Mouse (Mus musculus) 3T3-L1 (cell line): Measurements from ENCODE around the gene Fank1.
A peak's percentile ranks its signal among the peaks of the same experiment; 100 is the strongest.
"Not testable (repeated sequence)": the region's sequence is repeated elsewhere in the genome, so short reads cannot be mapped to it uniquely, and the experiment has no call there.

ENCODE experiments used
- DNase-seq: peaks from one replicate; pipeline ENCODE4 v3.0.0-alpha.2; 2015; ENCODE audit warnings: low read depth, low spot score

Fank1 gene

DNA sequence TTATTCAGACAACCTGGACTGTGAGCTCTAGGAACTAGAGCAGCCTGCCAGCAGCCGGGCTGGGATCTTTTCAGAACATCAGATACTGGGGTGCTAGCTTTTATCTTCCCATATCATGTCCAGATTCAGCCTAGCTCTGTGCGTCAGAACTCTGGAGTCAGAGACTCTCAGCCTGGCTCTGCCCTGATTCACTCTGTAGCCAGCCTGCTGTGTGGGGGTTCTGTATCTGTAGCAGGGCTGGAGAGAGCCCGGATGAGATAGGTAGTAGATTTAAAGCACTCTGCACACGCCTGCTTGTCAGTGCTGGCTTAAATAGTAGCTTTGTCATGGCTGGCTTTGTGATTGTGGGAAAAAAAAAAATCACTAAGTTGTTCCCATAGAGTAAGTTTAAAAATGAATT is 51.9 kb downstream of the Fank1 start:
- DNase-seq, result no peak

DNA sequence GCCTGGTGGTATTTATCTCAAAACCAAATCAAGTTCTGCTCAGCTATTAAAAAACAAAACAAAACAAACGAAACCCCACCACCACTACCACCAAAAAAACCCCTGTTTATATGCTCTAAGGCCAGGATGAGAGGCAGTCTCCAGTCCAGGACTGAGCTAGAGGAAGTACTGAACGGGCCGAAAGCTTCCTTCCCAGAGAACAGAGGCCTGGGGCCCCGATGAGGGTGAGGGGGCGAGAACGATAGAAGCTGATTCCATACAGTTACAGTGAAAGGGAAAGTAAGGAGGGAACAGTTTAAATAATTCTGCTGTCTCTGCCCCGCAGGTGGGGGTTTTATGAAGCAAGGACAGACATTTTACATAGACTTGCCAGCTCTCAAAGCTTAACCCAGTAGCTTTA is 52.9 kb downstream of the Fank1 start:
- DNase-seq, result no peak

- no peak for DNase-seq
Observed at GRCm38 (mm10) chr7:133839546-133839945, 62.9 kb downstream of the Fank1 start.

- DNase-seq, result no peak
Observed at GRCm38 (mm10) chr7:133842079-133842478, 65.4 kb downstream of the Fank1 start.

GRCm38 (mm10) chr7:133847175-133847574 is 70.5 kb downstream of the Fank1 start:
- no peak for DNase-seq

- no peak for DNase-seq
Observed at GRCm38 (mm10) chr7:133848180-133848579, 71.5 kb downstream of the Fank1 start.

- DNase-seq, result peak; percentile 44
Observed at GRCm38 (mm10) chr7:133850735-133851134, 74.1 kb downstream of the Fank1 start.

GRCm38 (mm10) chr7:133856278-133856677 is 79.6 kb downstream of the Fank1 start:
- peak; percentile 87 for DNase-seq

DNA sequence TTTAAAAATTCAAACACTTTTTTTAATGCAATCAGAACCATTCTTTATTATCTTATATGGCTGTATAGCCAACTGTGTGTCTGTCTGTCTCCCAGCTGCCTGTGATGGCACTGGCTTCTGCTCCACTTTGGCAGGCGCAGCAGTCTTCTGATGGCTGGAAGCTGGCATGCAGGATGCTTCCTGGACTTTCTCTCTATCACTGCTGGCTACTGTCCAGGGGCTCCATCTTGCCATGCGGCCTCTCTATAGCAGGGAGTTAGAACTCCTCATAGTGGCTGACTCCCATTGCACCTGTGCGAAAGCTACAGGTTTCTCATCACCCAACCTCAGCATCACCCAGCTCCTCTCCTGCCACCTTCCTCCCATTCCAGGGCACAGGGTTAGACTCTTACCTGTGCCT is 81.8 kb downstream of the Fank1 start:
- no peak for DNase-seq

DNA sequence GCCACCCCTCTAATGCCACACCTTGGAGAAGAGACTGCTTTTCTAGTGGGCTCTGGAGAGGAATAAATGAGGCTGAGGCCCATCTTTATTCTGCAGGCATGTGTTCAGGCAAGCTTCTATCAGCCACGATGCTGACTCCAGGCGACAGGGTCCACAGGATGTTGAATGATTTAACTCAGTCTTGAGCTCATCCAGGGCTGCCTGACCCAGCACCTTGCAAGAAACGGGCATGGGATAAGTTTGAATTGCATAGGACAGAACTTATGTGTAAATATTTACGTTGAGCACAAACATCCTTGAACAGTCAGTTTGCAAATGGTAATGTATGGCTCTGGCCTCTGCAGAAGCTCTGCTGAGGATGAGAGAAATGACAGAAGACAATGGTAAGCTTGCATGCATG is 82.9 kb downstream of the Fank1 start:
- DNase-seq, result no peak

DNA sequence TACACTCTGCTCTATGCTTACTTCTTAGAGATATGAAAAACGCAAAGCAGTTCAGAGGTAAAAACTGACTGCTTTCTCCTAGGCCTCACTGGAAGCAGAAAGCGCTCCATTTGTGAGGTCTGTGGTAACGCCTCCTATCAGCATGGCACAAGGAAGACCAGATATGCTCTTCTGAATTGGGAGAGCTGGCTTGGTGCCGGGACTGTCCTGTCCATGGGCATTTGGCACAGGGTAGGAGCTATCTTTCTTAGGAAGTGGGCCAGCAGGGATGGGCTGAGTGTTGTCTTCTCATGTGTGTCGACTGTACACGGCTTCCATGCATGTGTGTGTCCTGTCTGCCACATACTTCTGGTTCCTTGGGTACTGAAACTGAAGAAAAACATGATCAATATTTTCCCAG is 85.6 kb downstream of the Fank1 start:
- DNase-seq, result no peak

GRCm38 (mm10) chr7:133862723-133863122 is 86.1 kb downstream of the Fank1 start:
- no peak for DNase-seq

- DNase-seq, result no peak
Observed at GRCm38 (mm10) chr7:133863151-133863550, 86.5 kb downstream of the Fank1 start.

DNA sequence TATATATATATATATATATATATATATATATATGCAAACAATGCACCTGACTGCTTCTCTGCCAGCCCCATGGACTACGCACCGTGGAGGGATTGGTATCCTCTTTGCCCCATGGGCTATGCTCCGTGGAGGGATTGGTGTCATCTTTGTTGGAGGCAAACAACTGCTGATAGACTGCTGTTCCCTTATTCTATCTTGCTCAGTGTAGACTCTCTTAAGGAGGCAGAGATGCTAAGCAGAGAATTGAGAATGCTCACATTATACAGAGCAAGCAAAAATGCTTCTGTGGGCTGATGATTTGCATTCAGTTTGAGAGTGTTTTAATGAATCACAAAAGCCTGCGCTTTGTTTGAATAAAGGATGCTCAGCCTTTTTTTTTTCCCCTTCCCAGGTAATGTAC is 87.0 kb downstream of the Fank1 start:
- no peak for DNase-seq

- no peak for DNase-seq
Observed at GRCm38 (mm10) chr7:133870265-133870664, 93.6 kb downstream of the Fank1 start.

GRCm38 (mm10) chr7:133872701-133873100 is 96.0 kb downstream of the Fank1 start:
- DNase-seq, result no peak

DNA sequence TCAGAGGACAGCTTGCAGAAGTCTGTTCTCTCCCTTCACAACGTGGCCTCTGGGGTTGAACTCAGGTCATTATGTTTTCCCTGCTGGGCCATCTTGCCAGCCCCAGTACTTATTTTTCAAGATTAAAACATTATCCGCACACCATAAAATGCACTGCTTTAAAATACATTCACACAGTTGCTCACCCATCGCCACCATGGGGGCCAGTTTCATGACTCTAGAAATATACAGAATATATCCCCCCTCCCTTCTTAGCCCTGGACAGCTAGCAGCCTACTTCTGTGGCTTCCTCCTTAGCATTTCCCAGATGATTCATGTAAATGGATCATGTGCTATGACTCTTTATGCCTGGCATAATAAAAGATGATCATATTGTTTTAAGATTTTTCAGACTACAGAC is 99.5 kb downstream of the Fank1 start:
- DNase-seq, result no peak

DNA sequence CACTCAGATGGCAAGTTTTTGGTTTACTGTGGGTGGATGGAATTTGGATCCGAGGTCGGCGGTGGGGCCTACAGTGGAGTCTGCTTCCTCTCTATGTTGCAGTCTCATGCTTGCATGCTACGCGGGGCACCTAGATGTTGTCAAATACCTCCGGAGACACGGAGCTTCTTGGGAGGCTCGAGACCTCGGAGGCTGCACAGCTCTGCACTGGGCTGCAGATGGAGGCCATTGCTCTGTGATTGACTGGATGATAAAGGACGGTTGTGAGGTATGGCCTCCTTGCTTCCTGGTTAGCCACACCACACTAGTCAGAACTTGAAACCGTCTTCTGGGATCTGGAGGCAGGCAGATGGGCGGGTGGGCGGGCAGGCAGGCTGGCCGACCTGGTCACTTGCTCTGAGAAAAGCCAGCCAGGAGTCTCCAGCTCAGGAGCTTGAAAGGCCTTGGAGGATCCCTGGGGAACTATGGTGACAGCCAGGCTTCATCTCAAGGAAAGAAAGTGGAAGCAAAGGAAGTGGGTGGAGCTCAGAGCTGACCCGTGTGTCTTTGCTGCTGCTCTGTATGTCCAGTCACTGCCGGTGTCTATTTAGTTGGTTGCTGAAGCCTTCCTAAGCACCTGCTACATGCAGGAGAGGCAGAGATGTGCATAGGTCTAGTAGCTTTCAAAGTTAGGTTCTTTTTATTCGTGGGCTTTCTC is 100.1 kb downstream of the Fank1 start:
- DNase-seq, result no peak

GRCm38 (mm10) chr7:133879761-133880160 is 103.1 kb downstream of the Fank1 start:
- no peak for DNase-seq

- DNase-seq, result not testable (repeated sequence)
Observed at GRCm38 (mm10) chr7:133884759-133885431, 108.2 kb downstream of the Fank1 start.

GRCm38 (mm10) chr7:133888926-133889920 is 112.6 kb downstream of the Fank1 start:
- no peak for DNase-seq

DNA sequence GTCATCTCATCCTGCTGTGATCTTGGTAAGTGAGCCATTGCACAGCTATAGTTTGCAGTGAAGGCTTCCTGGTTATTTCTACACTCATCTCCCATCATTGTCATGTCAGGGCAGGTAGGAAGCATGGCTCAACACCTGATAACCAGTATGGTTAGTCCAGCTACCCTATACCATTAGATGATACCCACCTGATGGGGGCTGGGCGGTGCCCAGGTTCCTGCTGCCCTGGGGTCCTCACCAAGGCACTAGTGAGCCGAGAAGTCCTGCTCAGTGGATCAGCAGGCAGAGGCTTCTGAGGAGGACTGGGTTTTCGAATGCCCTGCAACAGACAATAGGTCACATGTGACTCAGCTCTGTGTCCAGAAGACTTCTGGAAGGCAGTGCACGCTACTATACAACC is 113.3 kb downstream of the Fank1 start:
- DNase-seq, result no peak
